Mouse (Mus musculus): Measurements from ENCODE around the gene Pear1.
"Not testable (repeated sequence)": the region's sequence is repeated elsewhere in the genome, so short reads cannot be mapped to it uniquely, and the experiment has no call there.

Gene Pear1

GRCm38 (mm10) chr3:87824206-87824605 is at the start of gene Pear1:
Gene Pear1, minus strand, starts transcription at chr3:87824306.
- DNase-seq = not testable (repeated sequence)

DNA sequence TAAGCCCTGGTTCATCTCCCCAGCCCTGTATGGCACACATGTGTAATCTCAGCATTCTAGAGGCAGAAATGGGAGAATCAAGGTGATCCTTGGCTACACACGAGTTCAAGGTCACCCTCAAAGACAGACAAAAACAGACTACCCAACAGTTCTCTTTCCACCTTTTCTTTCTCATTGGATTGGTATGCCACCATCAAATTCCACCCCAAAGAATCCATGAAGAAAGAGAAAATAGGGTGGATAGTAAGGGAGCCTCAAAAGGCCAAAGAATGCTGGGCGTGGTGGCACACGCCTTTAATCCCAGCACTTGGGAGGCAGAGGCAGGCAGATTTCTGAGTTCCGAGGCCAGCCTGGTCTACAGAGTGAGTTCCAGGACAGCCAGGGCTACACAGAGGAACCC is 40.0 kb upstream of the Pear1 start:
- DNase-seq = not testable (repeated sequence)

GRCm38 (mm10) chr3:87859813-87860212 is 35.7 kb upstream of the Pear1 start:
- peak; percentile 48 for DNase-seq

- no peak for DNase-seq
Observed at GRCm38 (mm10) chr3:87857666-87858065, 33.6 kb upstream of the Pear1 start.

- no peak for DNase-seq
Observed at GRCm38 (mm10) chr3:87855936-87856335, 31.8 kb upstream of the Pear1 start.

- no peak for DNase-seq
Observed at GRCm38 (mm10) chr3:87854795-87855568, 30.9 kb upstream of the Pear1 start.

GRCm38 (mm10) chr3:87849117-87849516 is 25.0 kb upstream of the Pear1 start:
- DNase-seq = no peak

DNA sequence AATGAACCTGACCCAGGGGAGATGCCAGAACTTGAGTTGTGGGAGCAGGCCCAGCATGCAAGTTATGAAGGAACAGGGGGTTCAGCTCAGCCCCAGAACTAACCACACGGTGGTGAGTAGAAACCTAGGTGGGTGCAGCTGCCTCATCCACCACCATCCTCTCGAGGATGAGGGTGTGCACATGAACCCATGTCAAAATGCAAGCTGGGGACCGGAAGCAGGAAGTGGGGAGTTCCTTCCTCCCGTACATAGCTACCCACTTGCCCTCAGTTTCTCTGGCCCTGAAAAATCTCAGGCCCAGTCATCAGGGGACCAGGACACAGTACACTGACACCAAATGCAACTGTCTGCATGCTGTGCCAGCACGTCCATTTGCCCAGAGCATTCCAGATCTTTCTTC is 23.6 kb upstream of the Pear1 start:
- DNase-seq = no peak

DNA sequence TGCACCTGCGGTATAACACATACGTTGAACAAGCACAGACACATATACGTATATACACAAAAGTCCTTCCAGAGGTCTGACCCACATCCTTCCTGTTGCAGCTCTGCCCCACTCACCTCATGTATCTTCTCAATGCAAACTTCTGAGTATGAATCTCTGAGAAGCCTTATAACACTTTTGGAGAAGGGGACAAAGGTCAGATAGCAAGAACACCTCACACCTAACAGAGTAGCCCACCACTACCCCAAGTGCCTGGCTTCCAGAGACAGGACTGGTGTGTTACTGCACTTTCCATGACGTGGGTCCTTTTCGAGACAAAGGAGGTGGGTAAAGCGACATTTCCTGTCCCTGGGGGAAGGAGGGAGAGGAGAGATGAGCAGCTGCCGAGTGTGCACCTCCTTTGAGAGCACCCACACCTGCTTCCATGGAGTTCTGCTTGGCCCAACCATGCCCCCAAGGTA is 22.6 kb upstream of the Pear1 start, which contains the start of gene Sh2d2a:
TSS of gene Sh2d2a (plus strand) at position 106 of the 461 bp plus-strand sequence.
- no peak for DNase-seq

- DNase-seq = no peak
Observed at GRCm38 (mm10) chr3:87846186-87846585, 22.1 kb upstream of the Pear1 start.

GRCm38 (mm10) chr3:87844981-87845380 is 20.9 kb upstream of the Pear1 start:
- DNase-seq = no peak

DNA sequence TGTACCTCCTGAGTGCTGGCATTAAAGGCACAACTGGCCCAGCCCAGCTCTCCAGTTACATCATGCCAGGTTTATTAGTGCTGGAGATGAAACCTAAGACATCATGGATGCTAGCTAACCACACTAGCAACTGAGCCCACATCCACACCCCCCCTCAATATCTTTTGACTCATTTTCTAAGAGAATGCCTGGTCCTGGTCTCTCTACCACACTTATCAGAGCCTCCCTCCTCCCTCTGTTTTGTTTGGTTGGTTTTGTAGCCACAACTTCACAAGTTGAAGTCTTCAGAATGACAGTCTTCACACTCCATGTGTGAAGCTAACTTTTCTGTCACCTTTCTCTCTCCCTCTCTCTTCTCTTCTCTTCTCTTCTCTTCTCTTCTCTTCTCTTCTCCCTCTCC is 16.8 kb upstream of the Pear1 start:
- no peak for DNase-seq

DNA sequence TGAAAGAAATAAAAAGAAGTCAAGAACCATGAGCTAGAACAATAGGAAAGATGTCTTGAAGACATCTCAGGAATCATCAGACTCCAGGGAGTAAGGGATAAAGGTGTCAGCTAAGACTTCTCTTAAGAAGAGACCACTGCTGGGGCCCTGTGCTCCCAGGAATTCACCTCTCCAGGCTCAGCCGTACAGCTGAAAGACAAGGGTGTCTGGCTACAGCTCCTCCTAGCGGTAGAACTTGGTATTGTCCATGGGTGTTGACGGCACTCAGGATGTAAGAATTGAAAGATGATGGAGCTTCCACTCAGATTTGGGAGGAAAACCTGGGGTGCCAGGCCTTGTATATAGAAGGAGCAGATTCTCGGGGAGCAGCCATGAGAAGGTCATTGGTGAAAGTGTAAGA is 14.5 kb upstream of the Pear1 start:
- DNase-seq = peak; percentile 50

DNA sequence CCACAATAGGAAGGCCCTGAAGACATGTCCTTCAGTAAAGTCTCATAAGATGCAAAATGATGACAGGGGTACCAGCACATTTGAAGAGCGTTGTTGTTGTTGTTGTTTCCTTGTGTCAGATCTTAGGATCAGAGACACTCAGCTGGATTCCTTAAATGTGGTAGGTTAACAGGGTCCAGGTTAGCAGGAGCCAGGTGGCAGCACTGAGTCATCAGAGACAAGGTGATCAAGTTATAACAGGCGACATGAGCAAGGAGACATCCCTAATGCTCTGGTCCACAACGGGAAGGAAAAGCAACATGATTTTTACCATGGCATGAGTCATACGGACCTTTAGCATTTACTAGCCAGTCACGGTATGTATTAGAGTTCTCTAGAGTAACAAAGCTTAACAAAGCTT is 9.4 kb upstream of the Pear1 start:
- no peak for DNase-seq

DNA sequence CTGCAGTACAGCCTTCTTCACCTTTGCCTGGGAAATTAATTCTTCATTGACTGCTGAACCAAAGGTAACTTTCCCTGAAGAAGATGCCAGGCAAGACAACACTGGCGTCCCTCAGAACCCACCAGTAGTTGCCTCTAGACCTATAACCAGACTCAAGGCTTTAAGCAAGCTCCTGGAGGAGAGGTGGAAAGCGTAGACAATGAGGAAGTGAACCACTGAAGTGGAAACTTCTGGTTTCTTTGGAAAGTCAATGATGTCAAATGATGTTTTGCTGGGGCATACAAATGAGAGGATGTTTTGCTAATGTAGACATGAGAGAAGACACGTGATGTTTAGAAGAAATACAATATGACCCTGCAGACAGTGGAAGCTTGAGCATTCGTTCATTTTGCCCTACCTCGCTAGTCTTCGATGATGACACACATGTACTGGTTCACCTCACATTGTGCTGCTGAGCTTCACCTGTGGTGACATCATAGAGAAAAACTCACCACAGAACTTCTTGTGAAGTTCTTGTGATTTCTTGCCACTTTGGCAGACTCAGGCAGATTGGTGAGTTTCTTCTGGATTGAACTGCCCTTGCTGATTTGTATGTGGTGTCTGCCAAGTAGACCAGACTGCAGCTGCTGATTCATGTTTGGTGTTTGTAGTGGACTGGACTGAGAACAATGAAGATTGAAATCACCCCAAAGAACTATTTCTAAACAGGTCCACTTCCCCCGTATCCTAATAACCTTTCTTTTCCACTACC is 8.2 kb upstream of the Pear1 start:
- DNase-seq = no peak

DNA sequence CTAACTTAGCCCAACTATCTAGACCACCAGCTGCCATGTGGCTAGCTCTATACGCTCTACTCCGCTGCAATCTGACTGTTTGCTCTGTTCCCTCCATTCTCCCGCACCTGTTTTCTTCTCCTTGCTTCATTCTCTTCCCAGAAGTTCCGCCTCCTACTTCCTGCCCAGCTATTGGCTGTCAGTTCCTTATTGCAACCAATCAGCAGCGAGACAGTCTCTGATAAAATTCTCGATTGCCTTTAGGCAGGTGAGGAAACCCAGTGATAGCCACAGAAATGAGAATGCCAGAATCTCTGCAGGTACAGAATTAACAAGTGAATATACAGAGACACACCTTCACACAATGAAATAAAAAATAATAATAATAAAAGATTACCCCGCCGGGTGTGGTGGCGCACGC is 4.9 kb upstream of the Pear1 start:
- no peak for DNase-seq

DNA sequence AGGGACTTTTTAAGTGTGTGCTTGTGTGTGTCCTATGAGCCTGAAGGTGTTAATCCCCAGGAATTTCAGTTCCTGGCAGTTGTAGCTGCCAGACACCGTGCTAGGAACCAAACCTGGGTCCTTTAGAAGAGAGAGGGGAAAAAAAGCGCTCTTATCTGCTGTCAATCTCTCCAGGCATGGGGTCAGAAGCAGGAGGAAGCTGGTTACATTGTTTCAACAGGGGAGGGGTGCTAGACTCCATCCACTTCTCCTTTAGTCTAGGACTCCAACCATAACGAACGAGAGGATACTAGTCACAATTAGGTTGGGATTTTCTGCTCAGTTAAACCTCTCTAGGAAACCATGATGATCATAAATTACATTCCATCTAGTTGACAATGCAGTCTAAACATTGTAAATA is 4.3 kb upstream of the Pear1 start:
- DNase-seq = no peak

DNA sequence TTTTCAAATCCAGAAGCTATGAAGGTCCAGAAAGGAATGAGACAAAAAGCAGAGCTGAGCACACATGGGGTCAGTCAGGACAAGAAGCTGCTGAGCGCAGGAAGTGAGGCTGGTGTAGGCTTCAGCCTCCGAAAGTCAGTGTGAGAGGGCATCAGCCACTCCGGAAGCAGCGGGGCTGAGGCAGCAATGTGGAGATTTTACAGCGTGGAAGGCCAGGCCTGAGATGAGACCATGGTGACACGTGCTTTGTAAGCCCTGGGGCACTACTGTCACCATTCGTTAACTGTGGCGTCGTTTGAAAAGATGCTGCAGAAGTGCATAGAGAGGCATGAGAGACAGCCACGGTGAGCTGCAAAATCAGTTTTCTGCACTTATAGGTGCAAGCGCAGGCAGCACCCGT is 5.9 kb downstream of the Pear1 start:
- no peak for DNase-seq

GRCm38 (mm10) chr3:87816646-87817093 is 7.4 kb downstream of the Pear1 start:
- DNase-seq = peak; percentile 50

- no peak for DNase-seq
Observed at GRCm38 (mm10) chr3:87816166-87816565, 7.9 kb downstream of the Pear1 start.

- no peak for DNase-seq
Observed at GRCm38 (mm10) chr3:87812873-87813272, 11.2 kb downstream of the Pear1 start.

- DNase-seq = no peak
Observed at GRCm38 (mm10) chr3:87812413-87812812, 11.7 kb downstream of the Pear1 start.

DNA sequence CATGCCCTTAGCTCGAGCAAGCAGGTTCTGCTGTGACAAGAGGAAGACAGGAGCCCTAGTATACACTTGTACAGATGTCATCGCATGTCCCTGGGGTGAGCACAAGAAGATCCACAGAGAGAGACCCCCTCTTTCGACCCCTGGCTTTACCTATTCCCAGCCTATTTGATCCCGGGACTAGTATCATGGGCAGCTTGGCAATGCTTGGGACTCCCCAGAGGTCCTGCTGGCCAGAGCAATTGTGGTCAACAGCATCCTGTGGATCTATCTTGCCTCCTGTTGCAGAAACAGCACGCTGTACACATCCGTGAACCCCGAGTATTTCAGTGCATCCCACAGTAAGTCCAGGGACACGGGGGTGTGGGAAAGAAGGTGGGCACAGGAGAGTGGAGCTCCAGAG is 12.8 kb downstream of the Pear1 start:
- no peak for DNase-seq

GRCm38 (mm10) chr3:87809322-87809962 is 14.7 kb downstream of the Pear1 start:
- DNase-seq = no peak

Measured in right cerebral cortex, postnatal 25 days (tissue).